Mouse (Mus musculus) CH12.LX (cell line): ENCODE measurements around the gene 2300002M23Rik.

Experiments used
- CHD2 ChIP-seq: IDR thresholded peaks from 2 replicates; pipeline ENCODE4 v1.6.1; 2011; ENCODE audit warnings: low read length, improper control_type of control experiment
- CTCF ChIP-seq, 2 experiments: IDR thresholded peaks in 1 of 2; conservative IDR thresholded peaks in 1 of 2; 2 replicates each; pipeline ENCODE4 v1.5.1; 2011 to 2012; ENCODE audit warnings: low read depth in 2 of 2, low read length in 2 of 2, improper control_type of control experiment in 1 of 2, inconsistent platforms in 1 of 2, mild to moderate bottlenecking in 1 of 2, moderate library complexity in 1 of 2
- E2F4 ChIP-seq: IDR thresholded peaks from 2 replicates; pipeline ENCODE4 v1.6.1; 2011; ENCODE audit warnings: low read depth, low read length, improper control_type of control experiment; ENCODE audit not compliant: insufficient replicate concordance
- EP300 ChIP-seq: IDR thresholded peaks from 2 replicates; pipeline ENCODE4 v1.6.1; 2011; ENCODE audit warnings: low read length, improper control_type of control experiment
- ETS1 ChIP-seq: conservative IDR thresholded peaks from 2 replicates; pipeline ENCODE4 v1.6.1; 2012; ENCODE audit warnings: low read depth, mild to moderate bottlenecking, inconsistent platforms, low read length, improper control_type of control experiment, moderate library complexity
- GABPA ChIP-seq: IDR thresholded peaks from 2 replicates; pipeline ENCODE4 v1.6.1; 2012; ENCODE audit warnings: low read depth, low read length, improper control_type of control experiment, inconsistent platforms; ENCODE audit not compliant: insufficient replicate concordance
- POLR2A ChIP-seq: IDR thresholded peaks from 2 replicates; pipeline ENCODE4 v1.6.1; 2011; ENCODE audit warnings: low read depth, mild to moderate bottlenecking, improper control_type of control experiment, low read length
- ZC3H11A ChIP-seq: IDR thresholded peaks from 2 replicates; pipeline ENCODE4 v1.6.1; 2012; ENCODE audit warnings: low read depth, mild to moderate bottlenecking, inconsistent platforms, low read length, improper control_type of control experiment

DNA sequence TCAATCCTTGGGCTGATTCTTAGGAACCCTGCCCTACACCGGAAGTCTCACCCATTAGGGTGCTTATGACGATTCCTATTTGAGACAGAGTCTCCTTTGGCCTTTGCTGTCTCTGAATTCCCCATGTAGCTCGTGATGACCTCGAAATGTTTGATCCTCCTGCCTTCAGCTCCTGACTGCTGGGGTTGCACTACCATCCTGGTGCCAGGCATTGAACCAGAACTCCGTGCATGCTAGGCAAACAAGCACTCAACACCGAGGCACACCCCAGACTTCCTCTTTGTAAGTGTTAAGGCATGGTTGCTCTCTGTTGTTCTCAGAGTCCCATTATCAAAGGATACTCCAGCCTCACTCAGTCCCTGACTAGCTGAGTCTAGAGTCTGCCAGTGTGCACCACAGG lies 23.2 kb upstream of the 2300002M23Rik start:
- TF ChIP-seq CTCF (conservative IDR thresholded peaks at IDR 0.05 in 1 of 2, IDR thresholded peaks at IDR 0.05 in 1 of 2; ENCODE audit: low read depth in 2 of 2, low read length in 2 of 2) = no peak
- TF ChIP-seq POLR2A = no peak
- no peak for TF ChIP-seq E2F4
- TF ChIP-seq ETS1 = no peak
- TF ChIP-seq GABPA = no peak
- TF ChIP-seq EP300 = no peak
- no peak for TF ChIP-seq ZC3H11A
- no peak for TF ChIP-seq CHD2
